Mouse (Mus musculus) frontal cortex, postnatal 14 days (tissue): ENCODE measurements around the gene Rfk.

Source experiments
- DNase-seq, 2 experiments: peaks; one replicate each; pipeline ENCODE4 v3.0.0; 2022; ENCODE audit warnings: low spot score in 2 of 2

Rfk gene

DNA sequence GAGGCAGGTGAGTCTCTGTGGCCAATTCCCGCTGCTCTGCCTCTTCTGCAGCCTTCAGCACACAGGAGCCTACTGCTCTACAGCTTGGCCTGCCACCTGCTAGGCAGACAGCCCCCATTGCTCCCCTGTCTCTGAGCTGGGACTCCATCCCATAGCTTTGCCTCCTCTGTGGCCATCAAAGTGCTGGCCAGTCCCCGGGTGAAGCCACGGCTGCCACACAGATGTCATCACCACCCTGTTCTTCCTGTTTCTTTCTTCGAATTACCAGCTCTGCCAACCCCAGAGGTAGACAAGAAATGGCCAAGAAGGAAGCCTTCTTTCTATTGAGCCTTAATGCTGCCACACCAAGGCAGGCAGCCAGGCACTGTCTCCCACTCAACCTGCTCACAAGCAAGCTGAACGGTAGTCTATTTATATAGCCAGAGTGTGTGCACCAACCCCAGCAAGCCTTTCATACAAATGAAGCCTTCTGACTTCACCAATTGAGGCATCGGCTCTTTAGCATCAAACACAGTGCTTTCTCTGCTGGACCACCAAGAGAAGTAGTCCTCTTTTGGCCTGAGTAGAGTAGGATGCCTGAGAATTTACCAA lies 10.9 kb upstream of the Rfk start:
- DNase-seq, result no peak

DNA sequence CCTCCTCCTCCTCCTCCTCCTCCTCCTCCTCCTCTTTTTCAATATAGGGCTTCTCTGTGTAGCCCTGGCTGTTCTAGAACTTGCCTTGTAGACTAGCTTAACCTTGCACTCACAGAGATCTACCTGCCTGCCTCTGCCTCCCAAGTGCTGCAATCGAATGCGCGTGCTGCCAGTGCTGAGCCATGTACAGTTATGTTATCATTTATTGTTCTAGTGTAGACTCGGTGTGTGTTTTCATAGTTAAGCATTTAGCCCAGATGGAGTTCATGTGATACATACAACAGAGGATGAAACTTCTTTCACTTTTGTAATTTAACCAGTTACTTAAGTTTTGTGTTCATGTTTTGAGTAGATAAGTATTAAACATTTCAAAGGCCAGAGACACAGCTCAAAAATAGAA lies 8.8 kb upstream of the Rfk start:
- DNase-seq, result no peak

DNA sequence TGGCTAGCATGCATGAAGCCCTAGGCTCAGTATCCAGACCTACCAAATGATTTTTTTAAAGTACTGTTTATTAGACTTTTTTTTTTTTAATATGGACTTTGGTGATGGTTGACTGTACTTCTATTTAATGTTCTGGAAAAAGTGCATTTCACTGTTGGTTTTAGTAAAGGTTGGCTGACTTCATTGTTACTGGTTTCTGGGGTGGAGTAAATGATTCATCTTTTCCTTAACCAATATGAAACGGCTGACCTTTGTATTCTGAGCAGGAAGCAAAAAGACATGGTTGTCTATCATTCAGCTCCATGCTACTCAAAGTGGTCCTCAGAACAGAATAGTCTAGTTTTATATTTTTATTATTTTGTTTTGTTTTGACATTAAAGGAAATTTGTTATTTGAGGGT lies 8.4 kb upstream of the Rfk start:
- no peak for DNase-seq

DNA sequence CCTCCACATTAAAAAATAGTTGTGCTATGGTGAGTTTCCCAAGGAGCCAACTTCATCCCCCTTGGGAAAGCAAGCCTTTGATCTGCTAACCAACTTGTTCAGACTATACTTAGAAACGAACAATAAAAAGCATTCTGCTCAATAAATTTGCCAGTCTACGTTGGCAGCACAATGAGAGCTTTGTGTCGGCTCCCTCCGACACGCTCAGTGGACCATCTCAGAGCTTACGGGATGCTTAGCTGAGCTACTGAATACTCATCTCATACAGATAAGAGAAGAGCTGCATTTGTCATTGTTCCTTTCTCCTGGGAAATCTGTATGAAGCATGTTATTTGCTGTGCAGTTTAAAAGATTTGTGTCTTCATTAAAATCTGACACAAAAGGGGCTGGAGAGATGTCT lies 7.4 kb upstream of the Rfk start:
- no peak for DNase-seq

DNA sequence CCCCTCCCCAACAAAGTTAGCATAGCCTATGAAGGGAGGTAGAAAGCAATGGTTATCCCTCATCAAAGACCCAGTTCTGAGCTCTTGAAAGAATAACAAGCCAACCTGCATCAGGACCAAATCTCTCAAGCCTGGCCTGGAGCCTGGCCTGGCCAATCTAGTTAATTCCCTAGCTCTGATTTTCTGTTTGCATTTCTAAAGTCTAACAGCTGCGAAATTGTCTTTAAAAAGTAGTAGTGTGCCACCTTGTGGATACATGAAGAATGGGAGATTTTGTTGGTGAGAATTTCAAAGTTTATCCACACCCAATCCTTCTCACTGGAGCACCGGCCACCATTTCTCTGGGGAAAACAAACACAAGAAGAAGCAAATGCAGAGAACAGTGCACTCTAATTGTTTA lies 5.4 kb upstream of the Rfk start:
- no peak for DNase-seq

DNA sequence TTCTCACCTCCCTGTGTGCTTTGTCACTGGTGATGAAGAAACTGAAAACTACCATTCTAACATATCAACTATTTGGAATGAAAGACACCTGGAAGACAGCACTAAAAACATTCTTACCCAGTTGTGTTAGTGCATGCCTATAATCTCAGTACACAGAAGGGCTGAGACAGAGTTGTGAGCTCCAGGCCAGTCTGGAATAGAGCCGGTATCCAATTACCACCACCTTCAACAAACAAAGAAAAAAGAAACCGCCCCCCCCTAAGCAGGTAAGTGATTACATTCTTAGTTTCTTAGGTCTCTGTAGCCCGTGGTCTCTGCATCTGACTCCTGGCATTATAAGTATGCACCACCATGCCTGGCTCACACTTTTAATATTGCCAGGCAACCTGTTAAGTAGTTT lies 977 bp upstream of the Rfk start:
- DNase-seq, result no peak

DNA sequence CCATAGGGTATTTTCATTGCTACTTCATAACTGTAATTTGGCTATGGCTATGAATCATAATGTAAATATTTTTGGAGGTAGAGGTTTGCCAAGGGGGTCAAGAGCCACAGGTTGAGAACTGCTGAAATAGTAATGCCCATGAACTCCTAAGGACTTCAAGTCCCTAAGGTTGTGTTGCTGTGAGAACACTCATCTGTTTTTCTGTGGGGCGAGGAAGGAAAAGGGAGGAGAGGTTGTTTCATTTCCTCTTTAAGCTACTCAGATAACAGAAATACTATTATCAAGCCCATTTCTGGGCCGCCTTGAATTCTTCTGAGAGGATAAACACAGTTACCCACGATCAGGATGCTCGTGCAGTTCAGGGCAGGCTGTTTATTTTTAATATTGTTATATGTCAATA lies 3.0 kb downstream of the Rfk start:
- DNase-seq, result no peak

DNA sequence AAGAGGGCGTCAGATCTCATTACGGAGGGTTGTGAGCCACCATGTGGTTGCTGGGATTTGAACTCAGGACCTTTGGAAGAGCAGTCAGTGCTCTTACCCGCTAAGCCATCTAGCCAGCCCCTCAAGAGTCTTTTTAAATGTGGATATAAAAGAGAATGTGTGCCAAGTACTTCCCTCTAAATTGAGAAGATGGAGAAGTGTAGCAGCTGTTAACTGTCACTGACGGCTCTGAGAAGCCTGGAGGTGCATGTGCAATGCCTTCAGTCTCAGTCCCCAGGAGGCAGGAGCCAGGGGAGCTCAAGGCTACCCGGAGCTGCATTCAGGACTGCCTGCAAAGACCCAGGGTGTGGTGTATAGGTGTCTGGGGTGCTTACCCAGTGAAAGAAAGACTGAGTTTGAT lies 4.1 kb downstream of the Rfk start:
- no peak for DNase-seq

DNA sequence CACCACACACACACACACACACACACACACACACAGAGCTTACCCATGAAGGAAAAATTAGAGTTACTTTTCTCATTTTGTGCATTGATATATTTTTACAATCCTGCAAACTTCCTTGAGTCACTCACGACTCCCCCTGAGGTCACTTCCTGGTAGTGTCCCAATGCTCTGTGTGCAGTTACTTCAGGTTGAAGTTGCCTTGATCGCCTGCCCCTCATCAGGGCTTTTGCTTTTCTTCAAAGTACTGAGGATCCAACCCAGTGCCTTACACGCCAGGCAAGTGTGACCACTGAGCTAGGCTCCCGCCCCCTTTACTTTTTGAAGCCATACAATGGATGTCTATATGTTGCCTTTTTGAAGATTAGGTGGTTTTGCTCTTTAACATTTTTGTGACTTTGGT lies 6.1 kb downstream of the Rfk start:
- no peak for DNase-seq

DNA sequence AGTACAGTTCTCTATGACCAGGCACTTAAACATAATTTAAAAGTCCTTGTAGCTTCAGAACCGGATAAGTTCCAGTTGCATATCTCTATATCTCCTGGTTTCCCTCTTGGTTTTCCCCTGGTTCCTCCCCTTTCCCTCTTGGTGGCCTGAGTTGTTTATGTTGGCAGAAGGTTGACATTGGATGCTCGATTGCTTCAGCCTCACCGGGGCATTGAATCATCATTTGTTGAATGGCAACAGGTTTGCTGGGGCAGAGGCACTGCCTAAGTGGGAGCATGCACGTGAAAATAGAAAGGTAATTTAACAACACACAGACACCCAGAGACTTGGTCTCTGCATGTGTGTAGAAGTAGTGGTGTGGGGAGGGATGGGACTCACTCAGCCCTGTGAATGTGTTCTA lies 6.7 kb downstream of the Rfk start:
- DNase-seq, result no peak

DNA sequence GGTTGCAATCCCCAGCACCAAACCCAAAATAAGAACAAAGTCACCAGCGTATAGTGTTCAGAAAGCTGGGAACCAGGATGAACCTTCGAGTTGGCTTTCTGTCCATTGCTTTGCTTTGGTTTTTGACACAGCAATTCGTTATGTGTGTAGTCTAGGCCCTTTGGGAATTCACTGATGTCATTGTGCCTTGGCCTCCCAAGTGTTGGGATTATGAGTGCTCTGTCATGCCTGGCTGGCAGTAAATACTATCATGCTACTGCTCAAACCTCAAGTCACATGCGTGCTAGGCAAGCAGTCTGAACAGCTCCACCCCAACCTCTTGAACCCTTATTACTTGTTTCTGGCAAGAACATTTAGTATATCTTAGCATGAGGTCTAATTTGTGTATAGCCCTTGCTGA lies 9.3 kb downstream of the Rfk start:
- DNase-seq, result no peak

DNA sequence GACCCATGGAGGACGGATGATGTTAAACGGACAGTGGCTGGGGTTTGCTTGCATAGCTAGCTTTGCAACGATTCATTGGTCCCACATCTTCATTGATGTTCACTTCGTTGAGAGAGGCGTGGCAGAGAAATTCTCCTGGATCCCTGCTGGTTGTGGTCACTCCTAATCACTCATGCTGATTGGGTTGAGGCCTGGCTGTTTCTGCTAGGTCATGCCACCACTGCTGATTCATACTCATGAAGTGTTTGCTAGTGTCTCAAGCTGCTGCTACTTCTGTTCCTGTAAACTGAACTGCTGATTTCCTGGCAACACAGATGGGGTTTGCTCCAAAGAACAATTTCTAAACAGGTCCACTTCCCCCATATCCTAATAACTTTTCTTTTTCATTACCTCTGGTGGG lies 13.0 kb downstream of the Rfk start:
- no peak for DNase-seq

DNA sequence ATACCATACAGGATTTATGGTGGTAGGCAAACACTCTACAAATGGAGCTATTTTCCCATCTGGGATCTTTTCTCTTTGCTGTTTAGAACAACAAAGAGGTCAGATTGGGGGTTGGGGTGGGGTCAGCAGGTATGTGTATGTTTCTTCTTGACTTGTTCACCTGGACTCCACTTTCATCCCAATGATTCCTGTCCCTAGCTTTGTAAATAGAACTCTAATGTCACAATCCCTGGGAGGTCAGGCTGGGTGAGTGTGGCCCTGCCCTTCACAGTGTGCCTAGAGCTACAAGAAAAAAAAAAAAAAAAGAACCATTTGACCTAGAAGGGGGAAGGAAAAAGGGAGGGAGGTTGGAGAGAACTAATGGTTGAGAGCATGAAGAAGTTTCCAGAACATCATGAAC lies 14.7 kb downstream of the Rfk start:
- no peak for DNase-seq

DNA sequence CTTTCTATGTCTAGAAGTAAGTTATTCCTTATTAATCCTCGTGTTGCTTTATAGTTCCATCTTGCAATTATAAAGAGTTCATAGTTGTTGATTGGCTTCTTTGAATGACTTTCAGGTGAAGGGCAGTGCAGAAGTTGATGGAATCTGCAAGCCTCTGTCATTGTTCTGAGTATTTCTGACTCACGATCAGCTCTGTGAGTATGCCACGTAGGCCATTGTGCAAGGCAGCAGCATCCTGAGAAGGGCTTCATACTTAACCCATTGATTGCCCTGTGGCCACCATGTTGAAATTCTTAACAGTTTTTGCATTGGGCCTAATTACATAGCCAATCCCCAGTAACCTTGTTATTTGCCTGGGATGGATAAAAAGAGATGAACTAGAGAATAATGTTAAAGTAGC lies 15.5 kb downstream of the Rfk start:
- no peak for DNase-seq

DNA sequence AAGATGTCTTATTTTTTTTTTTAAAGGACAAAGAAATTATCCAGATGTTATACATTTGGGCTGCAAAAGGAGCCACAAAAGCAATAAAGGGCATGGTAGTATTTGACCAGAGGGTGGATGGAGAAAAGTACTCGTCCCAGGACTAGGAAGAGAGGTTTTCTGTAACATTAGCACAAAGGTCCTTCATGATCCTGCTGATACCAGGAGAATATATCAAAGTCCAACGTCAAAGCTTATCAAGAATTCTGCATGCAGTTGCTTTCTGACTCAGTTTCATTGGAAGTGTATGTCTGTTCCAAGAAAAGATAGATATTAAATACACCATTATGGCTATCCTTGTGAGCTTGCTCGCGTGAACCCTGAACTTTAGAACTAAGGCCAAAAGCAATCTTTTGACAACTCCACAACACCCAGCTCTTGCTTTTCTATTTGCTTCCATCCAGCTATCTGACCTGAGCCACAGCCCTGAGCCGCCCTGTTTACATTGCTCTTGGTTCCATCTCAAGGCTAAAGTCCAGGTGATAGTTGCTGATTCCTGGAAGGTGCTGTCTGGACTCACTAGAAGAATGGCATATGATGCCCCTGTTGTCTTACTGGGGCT lies 16.7 kb downstream of the Rfk start:
- DNase-seq, result no peak

DNA sequence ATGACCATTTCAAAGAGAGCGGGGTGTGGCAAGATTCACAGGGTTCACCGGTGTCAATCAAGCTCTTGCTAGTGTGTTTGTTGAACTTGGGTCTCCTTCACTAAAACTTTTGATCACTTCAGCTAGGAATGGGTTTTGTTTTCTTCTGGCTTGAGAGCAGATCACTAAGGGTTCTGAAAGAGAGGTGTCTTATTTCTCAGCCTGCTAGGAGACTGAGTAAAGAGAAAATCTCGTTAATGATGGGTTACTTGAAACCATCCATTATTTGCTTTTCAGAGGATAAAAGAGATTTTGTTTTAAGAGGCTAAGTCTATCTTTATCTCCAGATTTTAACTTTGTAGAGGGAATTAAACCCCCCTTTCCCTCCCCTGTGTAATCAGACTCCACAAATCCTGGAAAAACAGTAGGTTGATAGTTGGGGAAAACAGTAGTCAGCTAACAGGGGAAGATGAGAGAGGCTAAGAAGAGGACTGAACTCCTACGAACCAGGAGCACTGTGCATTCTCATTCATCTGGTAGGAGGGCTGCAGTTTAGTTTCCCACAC lies 19.1 kb downstream of the Rfk start:
- no peak for DNase-seq

DNA sequence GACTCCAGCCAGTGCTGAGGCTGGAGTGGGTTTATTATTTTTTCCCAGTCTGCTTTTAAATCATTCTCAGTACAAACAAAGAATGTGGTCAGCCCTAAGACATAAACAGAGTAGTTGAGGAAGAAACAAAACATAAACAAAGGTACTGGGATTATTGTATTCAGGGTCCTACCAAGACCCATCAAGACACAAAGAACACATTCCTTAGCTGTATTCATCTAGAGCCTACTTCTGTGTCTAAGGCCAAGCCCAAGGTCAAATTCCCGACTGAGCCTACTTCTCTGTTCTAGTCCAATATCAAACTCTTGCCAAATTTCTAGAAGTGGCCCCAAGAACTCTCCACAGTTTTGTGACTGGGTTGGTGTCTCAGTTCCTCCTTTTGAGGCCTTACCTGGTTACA lies 24.0 kb downstream of the Rfk start:
- DNase-seq, result no peak

DNA sequence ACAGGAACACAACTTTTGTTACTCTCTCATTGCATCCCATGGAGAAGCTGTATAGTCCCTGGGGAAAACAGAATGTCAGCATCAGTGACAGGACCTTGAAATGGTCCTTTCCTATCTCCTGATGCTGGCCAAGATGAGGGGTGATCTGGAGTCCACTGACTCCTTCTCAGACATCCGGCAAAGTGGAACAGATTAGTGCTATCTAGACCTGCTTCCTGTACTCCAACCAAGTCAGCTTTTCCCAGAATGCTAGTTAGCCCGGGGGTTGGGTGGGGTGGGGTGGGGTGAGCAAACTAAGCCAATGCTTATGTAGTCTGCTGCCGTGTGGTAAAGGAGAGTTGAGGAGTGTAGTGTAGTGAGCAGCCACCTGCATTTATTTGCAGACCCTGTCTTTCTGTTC lies 29.5 kb downstream of the Rfk start:
- no peak for DNase-seq

DNA sequence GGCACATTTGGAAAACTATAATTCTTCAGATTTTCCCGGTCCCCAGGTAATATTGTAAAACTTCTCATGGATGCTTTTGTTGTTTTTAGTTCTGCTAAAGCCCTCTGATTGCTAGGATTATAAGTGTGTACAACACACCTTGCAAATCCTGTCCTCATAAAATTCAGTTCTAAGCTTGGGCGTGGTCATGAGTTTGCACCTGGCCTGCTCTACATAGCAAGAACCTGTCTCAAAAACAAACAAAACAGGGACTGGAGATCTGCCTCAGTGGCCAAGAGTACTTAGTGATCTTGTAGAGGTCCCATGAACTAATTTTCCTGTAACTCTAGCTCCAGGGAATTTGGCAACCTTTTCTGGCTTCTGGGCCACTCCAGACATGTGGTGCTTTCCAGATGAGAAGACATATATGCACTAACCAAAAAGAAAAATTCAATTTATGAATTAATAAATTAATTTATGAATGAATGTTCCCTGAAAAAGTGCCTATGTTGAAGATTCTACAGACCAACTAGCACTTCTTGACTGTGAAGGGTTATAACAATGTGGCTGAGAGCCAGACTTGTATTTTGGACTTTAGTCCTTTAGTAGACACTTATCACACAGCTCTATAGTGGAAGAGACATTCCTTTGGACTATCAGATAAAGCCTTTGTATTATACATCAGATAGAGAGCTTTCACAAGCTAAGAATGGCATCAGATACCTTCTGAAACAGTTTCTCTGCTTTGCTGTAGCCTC lies 34.1 kb downstream of the Rfk start:
- no peak for DNase-seq

DNA sequence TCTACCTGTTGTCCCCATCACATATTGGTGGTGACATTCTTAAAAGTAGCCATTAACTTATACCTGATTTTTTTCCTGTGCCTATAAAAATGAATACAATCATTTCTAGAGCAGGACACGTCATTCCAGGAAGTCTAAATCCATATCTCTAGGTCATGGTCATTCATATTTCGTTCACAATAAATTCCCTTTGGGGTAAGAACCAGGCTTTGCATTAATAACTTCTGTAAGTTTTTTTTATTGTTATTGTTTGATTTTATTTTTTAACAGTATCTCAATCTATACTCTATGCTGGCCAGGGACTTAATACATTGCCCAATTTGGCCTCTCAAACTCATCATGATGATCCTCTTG lies 34.7 kb downstream of the Rfk start:
- DNase-seq, result no peak

DNA sequence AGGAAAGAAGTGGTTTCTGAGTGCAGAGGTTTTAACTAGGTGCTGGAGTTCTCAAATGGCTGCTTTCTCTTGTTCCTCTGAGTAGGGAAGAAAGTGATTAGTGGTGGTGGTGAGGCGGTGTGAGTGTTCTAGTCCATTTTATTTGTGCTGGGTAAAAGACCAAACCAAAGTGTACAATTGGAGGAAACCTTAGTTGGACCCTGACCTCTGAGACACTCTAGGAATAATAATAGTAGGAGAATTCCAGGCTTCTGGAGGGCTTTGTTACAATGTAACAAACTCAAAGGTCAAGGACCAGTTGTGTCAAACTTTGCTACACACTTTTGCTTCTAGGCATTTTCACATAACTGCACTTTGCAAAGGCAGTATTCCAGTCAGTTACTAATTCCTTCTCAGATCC lies 42.8 kb downstream of the Rfk start:
- no peak for DNase-seq

DNA sequence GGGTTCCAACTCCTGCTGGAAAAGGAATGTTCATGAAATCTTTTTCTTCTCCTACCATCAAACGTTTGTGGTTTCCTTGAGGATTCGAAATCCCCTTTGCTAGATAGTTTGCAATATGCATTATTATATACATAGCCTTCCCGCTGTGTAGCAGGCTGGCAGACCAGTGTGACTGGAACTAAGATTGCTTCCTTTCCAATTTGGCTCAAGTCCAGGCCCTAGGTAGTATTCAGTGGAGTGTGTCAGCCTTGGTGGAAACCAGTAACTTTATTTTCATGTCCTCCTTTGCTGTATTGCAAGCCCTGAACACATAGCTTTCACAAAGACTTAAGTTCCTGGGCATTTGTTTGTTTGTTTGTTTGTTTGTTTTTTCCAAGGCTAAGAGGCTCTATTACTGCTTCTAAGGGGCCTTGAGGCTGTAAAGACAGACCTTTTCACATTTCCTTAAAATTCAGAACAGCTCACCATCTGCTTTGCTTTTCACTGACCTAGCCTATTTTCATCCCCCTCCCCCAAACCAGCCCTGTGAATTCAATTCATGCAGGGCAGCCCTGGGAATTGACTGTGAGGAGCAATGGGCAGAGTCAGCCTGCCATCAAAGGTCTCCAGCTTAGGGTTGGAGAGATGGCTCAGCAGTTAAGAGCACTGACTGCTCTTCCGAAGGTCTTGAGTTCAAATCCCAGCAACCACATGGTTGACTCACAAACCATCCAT lies 45.8 kb downstream of the Rfk start:
- no peak for DNase-seq

DNA sequence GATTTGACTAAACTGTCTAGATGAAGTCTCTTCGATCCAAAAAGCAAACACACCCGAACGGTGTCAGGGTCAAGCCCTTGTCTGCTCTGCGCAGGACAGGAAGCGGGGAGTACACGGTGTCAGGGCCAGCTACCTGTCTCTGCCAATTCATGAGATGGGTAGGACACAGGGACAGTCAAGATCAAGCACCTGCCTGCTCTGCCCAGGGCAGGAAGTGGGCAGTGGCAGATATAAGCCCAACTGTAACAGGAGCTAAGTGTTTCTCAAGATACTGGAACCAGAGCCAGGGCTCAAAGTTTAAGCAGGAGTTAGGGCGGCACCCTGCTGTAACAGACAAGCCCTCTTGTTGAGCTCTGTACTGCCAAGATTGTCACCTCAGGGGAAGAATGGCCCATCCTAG lies 49.7 kb downstream of the Rfk start:
- DNase-seq, result no peak
